15 mouse cellular contexts compared by ENCODE assay signal in genomic region chr13:95888170-95888569, GRCm38 (mm10).
"Had no signal": no experiment of that assay in that cellular context is flagged by ENCODE, and none has a peak within 500 bp of the region (broad histone marks: within the 10 kb centered on the region; RNA-seq: fewer than 3 reads in every experiment).

No protein-coding gene starts in this region.

- H3K4me3 ChIP-seq: layer of hippocampus, adult 2 months; limb, embryonic 15.5 days; liver, embryonic 15.5 days; lung, embryonic 15.5 days; midbrain, embryonic 10.5 days; myocyte; neural tube, embryonic 15.5 days had no signal

- DNase-seq: kidney, postnatal 10 days; kidney, postnatal 4 days; left cerebral cortex, postnatal 4 days; lung, postnatal 4 days; midbrain, embryonic 14.5 days; right cerebral cortex, adult 18-20 months; right cerebral cortex, postnatal 25 days; thymus, postnatal 4 days had no signal

- H3K9me3 ChIP-seq: limb, embryonic 15.5 days; liver, embryonic 15.5 days; lung, embryonic 15.5 days; midbrain, embryonic 10.5 days; neural tube, embryonic 15.5 days had no signal

- H3K9ac ChIP-seq: limb, embryonic 15.5 days; liver, embryonic 15.5 days; lung, embryonic 15.5 days; neural tube, embryonic 15.5 days had no signal

- H3K36me3 ChIP-seq: limb, embryonic 15.5 days; liver, embryonic 15.5 days; lung, embryonic 15.5 days; neural tube, embryonic 15.5 days had no signal

- H3K27ac ChIP-seq: layer of hippocampus, adult 2 months; limb, embryonic 15.5 days; liver, embryonic 15.5 days; lung, embryonic 15.5 days; midbrain, embryonic 10.5 days; neural tube, embryonic 15.5 days had no signal

- H3K27me3 ChIP-seq: limb, embryonic 15.5 days; lung, embryonic 15.5 days had no signal
